Mouse (Mus musculus) heart, embryonic 14.5 days (tissue): ENCODE data around the gene Gp5. TPM values are rescaled to one million over a fixed set of nuclear protein-coding genes. Genes with fewer than 3 reads are reported as not detected.

Experiments
- ATAC-seq: fragments of 200-750 bp; cut with Nextera tagmentation; 2 replicates; pipeline ENCODE4 v1.8.0; 2017; ENCODE audit warnings: low read depth, moderate TSS enrichment; ENCODE audit not compliant: insufficient number of reproducible peaks, insufficient read depth, low FRiP score
- H3K27ac ChIP-seq, 2 experiments: fragments of 200-500 bp in 1 of 2; fragments of 300-500 bp in 1 of 2; sonication (generic) in 1 of 2; replicated peaks in 1 of 2; 2 replicates each; pipeline ENCODE4 v1.5.1; 2012 to 2014; ENCODE audit warnings: low read depth in 2 of 2, low read length in 2 of 2, control low read depth in 1 of 2, mild to moderate bottlenecking in 1 of 2, mixed read lengths in 1 of 2; ENCODE audit not compliant: control insufficient read depth in 1 of 2, insufficient read depth in 1 of 2
- H3K27me3 ChIP-seq: fragments of 300-500 bp; sonication (generic); 2 replicates; pipeline ENCODE4 v1.6.1; 2014; ENCODE audit warnings: mild to moderate bottlenecking, low read length, control low read depth; ENCODE audit not compliant: control insufficient read depth, insufficient read depth
- H3K36me3 ChIP-seq: fragments of 300-500 bp; sonication (generic); 2 replicates; pipeline ENCODE4 v1.6.1; 2014; ENCODE audit warnings: mild to moderate bottlenecking, control low read depth, low read length, mixed read lengths; ENCODE audit not compliant: control insufficient read depth, insufficient read depth
- H3K4me1 ChIP-seq, 2 experiments: fragments of 200-500 bp in 1 of 2; fragments of 300-500 bp in 1 of 2; sonication (generic) in 1 of 2; 2 replicates each; pipeline ENCODE4 v1.6.1; 2012 to 2014; ENCODE audit warnings: low read length in 2 of 2, control low read depth in 1 of 2, mixed read lengths in 1 of 2; ENCODE audit not compliant: control insufficient read depth in 2 of 2, insufficient read depth in 2 of 2
- H3K4me2 ChIP-seq: fragments of 300-500 bp; sonication (generic); 2 replicates; pipeline ENCODE4 v1.6.1; 2014; ENCODE audit warnings: mild to moderate bottlenecking, low read length
- H3K4me3 ChIP-seq, 2 experiments: fragments of 200-500 bp in 1 of 2; fragments of 300-500 bp in 1 of 2; sonication (generic) in 1 of 2; 2 replicates each; pipeline ENCODE4 v1.5.1; 2012 to 2014; ENCODE audit warnings: low read length in 2 of 2, mild to moderate bottlenecking in 2 of 2, control low read depth in 1 of 2, low read depth in 1 of 2, moderate library complexity in 1 of 2; ENCODE audit not compliant: control insufficient read depth in 1 of 2, insufficient read depth in 1 of 2
- H3K9ac ChIP-seq: fragments of 300-500 bp; sonication (generic); 2 replicates; pipeline ENCODE4 v1.6.1; 2014; ENCODE audit warnings: mild to moderate bottlenecking, low read length
- H3K9me3 ChIP-seq: fragments of 300-500 bp; sonication (generic); 2 replicates; pipeline ENCODE4 v1.6.1; 2016; ENCODE audit warnings: low read length, control low read depth; ENCODE audit not compliant: control insufficient read depth
- whole genome bisulfite sequencing: fragments of 180-500 bp; shearing (Covaris S2); extraction: QIAGEN DNeasy Blood & Tissue Kit; methylation state at CpG from one replicate; pipeline ENCODE4 v1.1.7; 2014; 5-methylcytosine and 5-hydroxymethylcytosine counted together
- polyA plus RNA-seq: library from polyadenylated mRNA; unstranded; fragments of >200 nt; fragmentation: Nextera tagmentation; extraction: Ambion mirVana; gene quantifications from 2 replicates; pipeline ENCODE4 v1.2.1, GENCODE M21; 2014

Gene Gp5
- polyA plus RNA-seq, 1 experiment from 2014 or later, result 0.63 TPM

GRCm38 (mm10) chr16:30307306-30307705 is 3.3 kb downstream of the Gp5 start:
- no peak overlapping the region for H3K4me3 ChIP-seq
- WGBS, result 47% methylated on average over 12 of the region's 12 CpGs
- no peak for ATAC-seq
- no peaks in the 10 kb centered on the region for H3K36me3 ChIP-seq
- H3K4me1 ChIP-seq, result peaks cover 2 to 18% of the 10 kb centered on the region in 2 experiments; a peak in 3 of 4 replicates
- no peak overlapping the region for H3K4me2 ChIP-seq
- no peak overlapping the region for H3K9ac ChIP-seq
- H3K27me3 ChIP-seq, result peaks cover 70% of the 10 kb centered on the region
- H3K27ac ChIP-seq, result no peak overlapping the region
- H3K9me3 ChIP-seq, result no peaks in the 10 kb centered on the region

- Histone ChIP-seq H3K36me3 (no peaks in the 10 kb centered on the region), H3K4me3 (no peak overlapping the region), H3K27me3 (peaks cover 63% of the 10 kb centered on the region), H3K9ac (no peak overlapping the region), H3K9me3 (no peaks in the 10 kb centered on the region), H3K27ac (no peak overlapping the region), H3K4me2 (no peak overlapping the region), H3K4me1 (peaks cover 2 to 18% of the 10 kb centered on the region in 2 experiments; a peak in 3 of 4 replicates)
- no peak for ATAC-seq
- WGBS, result 82% methylated on average over 4 of the region's 4 CpGs
Observed at GRCm38 (mm10) chr16:30306102-30306501, 4.5 kb downstream of the Gp5 start.

- Histone ChIP-seq H3K4me1 (peaks cover 0 to 12% of the 10 kb centered on the region in 2 experiments; a peak in 3 of 4 replicates), H3K9ac (no peak overlapping the region), H3K27me3 (peaks cover 53% of the 10 kb centered on the region), H3K27ac (no peak overlapping the region), H3K4me3 (no peak overlapping the region), H3K36me3 (no peaks in the 10 kb centered on the region), H3K9me3 (no peaks in the 10 kb centered on the region), H3K4me2 (no peak overlapping the region)
- WGBS, result 47% methylated on average over 5 of the region's 5 CpGs
- no peak for ATAC-seq
Observed at GRCm38 (mm10) chr16:30304236-30304635, 6.3 kb downstream of the Gp5 start.

- peaks cover 44% of the 10 kb centered on the region for H3K27me3 ChIP-seq
- H3K9me3 ChIP-seq, result no peaks in the 10 kb centered on the region
- H3K4me3 ChIP-seq, result no peak overlapping the region
- no peak overlapping the region for H3K4me2 ChIP-seq
- WGBS, result 74% methylated on average over 2 of the region's 2 CpGs
- no peaks in the 10 kb centered on the region for H3K36me3 ChIP-seq
- no peak overlapping the region for H3K27ac ChIP-seq
- H3K4me1 ChIP-seq, result peaks cover 0 to 4% of the 10 kb centered on the region in 2 experiments; a peak in 2 of 4 replicates
- no peak for ATAC-seq
- H3K9ac ChIP-seq, result no peak overlapping the region
Observed at GRCm38 (mm10) chr16:30303411-30303810, 7.2 kb downstream of the Gp5 start.

GRCm38 (mm10) chr16:30302686-30303085 is 7.9 kb downstream of the Gp5 start:
- Histone ChIP-seq H3K27me3 (peaks cover 37% of the 10 kb centered on the region), H3K4me3 (no peak overlapping the region), H3K9me3 (no peaks in the 10 kb centered on the region), H3K9ac (no peak overlapping the region), H3K4me1 (no peaks in the 10 kb centered on the region), H3K36me3 (no peaks in the 10 kb centered on the region), H3K27ac (no peak overlapping the region), H3K4me2 (no peak overlapping the region)
- 82% methylated on average over 6 of the region's 6 CpGs for WGBS
- no peak for ATAC-seq

GRCm38 (mm10) chr16:30299711-30300277 is 10.8 kb downstream of the Gp5 start:
- Histone ChIP-seq H3K27me3 (peaks cover 17% of the 10 kb centered on the region; the same call in 1 of the 2 replicates), H3K36me3 (no peaks in the 10 kb centered on the region), H3K9me3 (no peaks in the 10 kb centered on the region), H3K4me1 (no peaks in the 10 kb centered on the region), H3K9ac (no peak overlapping the region), H3K27ac (no peak overlapping the region), H3K4me2 (no peak overlapping the region), H3K4me3 (no peak overlapping the region)
- ATAC-seq, result no peak
- 55% methylated on average over 10 of the region's 10 CpGs for WGBS

GRCm38 (mm10) chr16:30297450-30297849 is 13.1 kb downstream of the Gp5 start:
- Histone ChIP-seq H3K9ac (no peak overlapping the region), H3K27ac (no peak overlapping the region), H3K9me3 (no peaks in the 10 kb centered on the region), H3K4me3 (no peak overlapping the region), H3K27me3 (0 out of 2 replicates have a peak, but pooled peaks cover 15% of the 10 kb centered on the region), H3K36me3 (no peaks in the 10 kb centered on the region), H3K4me1 (no peaks in the 10 kb centered on the region), H3K4me2 (no peak overlapping the region)
- WGBS, result 76% methylated on average over 7 of the region's 7 CpGs
- no peak for ATAC-seq
